Comparison of ENCODE assay signal across 9 mouse cellular contexts in the genomic region with DNA sequence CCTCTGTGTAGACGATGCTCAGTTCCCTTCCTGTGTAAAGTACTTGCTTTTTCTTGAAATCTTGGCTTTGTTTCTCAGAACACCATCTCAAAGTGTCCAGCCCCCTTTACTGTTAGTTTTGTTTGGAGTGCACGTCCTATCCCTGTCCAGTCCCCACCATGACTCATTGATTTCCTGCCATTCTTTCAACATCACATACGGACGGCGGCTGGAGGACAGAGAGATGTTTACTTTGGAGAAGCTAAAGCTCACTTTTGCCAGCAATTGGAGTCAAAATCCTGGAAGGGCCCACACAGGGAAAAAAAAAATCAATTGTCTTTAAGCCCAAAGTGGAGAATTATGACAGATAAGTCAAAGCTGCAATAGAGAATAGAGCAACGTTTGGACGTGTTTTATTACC. TPM values are rescaled to one million over a fixed set of nuclear protein-coding genes. Genes with fewer than 3 reads are reported as not detected.
A peak's percentile ranks its signal among the peaks of the same experiment; 100 is the strongest.
DNase-seq lines count a peak whose midpoint lies in the region; ATAC-seq and TF ChIP-seq lines count a peak whose summit lies in the region.
"Had no signal": no experiment of that assay in that cellular context is flagged by ENCODE, and none has a peak within 500 bp of the region (broad histone marks: within the 10 kb centered on the region; RNA-seq: fewer than 3 reads in every experiment).

No protein-coding gene starts in this region.

- WGBS in heart, embryonic 16.5 days, result 35% methylated on average over 7 of the region's 7 CpGs
- WGBS in liver, embryonic 13.5 days (ENCODE audit: insufficient replicate concordance), result 39% methylated on average over 7 of the region's 7 CpGs
- WGBS in stomach, postnatal 0 days, result 9% methylated on average over 7 of the region's 7 CpGs
- WGBS in forebrain, embryonic 13.5 days, result 85% methylated on average over 7 of the region's 7 CpGs

- no peak for TF ChIP-seq CTCF in stomach, postnatal 0 days (IDR thresholded peaks at IDR 0.05; ENCODE audit: low read depth)

- ATAC-seq in heart, embryonic 16.5 days (replicated peaks; ENCODE audit: extremely low read depth, insufficient read depth, low FRiP score), result peak; percentile 91
- ATAC-seq in liver, embryonic 13.5 days (ENCODE audit: low read depth), result peak; percentile 60; the same call in 1 of the 2 replicates
- peak; percentile 87 for ATAC-seq in stomach, postnatal 0 days (ENCODE audit: low FRiP score, low TSS enrichment)
- ATAC-seq in forebrain, embryonic 13.5 days, result no peak
- ATAC-seq: inflammation-experienced regulatory T-cells, adult 6 months had no signal

- no peaks in the 10 kb centered on the region; the same call in 1 of the 2 replicates for H3K9me3 ChIP-seq in heart, embryonic 16.5 days (replicated peaks; ENCODE audit: control insufficient read depth, low read length)
- no peaks in the 10 kb centered on the region for H3K9me3 ChIP-seq in liver, embryonic 13.5 days (replicated peaks)
- no peaks in the 10 kb centered on the region for H3K9me3 ChIP-seq in stomach, postnatal 0 days (ENCODE audit: control insufficient read depth, low read length)
- no peaks in the 10 kb centered on the region for H3K9me3 ChIP-seq in forebrain, embryonic 13.5 days (replicated peaks)

- peak; percentile 32 for DNase-seq in urinary bladder, postnatal 14 days (ENCODE audit: low spot score)
- no peak for DNase-seq in urinary bladder, postnatal 4 days (ENCODE audit: low spot score in 2 of 2)
- no peak for DNase-seq in liver, embryonic 13.5 days
- peak; percentile 21 for DNase-seq in stomach, postnatal 0 days (ENCODE audit: low spot score)
- no peak for DNase-seq in layer of hippocampus, adult 9-11 months
- DNase-seq in cerebellum, adult 11-12 months, result no peak

- H3K27me3 ChIP-seq in heart, embryonic 16.5 days (ENCODE audit: control insufficient read depth, insufficient read depth, low read length), result no peaks in the 10 kb centered on the region
- H3K27me3 ChIP-seq in liver, embryonic 13.5 days, result no peaks in the 10 kb centered on the region
- H3K27me3 ChIP-seq in stomach, postnatal 0 days (ENCODE audit: control insufficient read depth, insufficient read depth, low read length), result no peaks in the 10 kb centered on the region
- H3K27me3 ChIP-seq in forebrain, embryonic 13.5 days, result no peaks in the 10 kb centered on the region

- no peak overlapping the region for H3K4me3 ChIP-seq in heart, embryonic 16.5 days (ENCODE audit: low read length)
- H3K4me3 ChIP-seq in liver, embryonic 13.5 days (replicated peaks), result no peak overlapping the region
- H3K4me3 ChIP-seq in stomach, postnatal 0 days (ENCODE audit: low read depth, low read length), result no peak overlapping the region
- no peak overlapping the region for H3K4me3 ChIP-seq in forebrain, embryonic 13.5 days

- TF ChIP-seq EP300 in stomach, postnatal 0 days (optimal IDR thresholded peaks at IDR 0.05), result no peak

- H3K4me1 ChIP-seq in heart, embryonic 16.5 days (ENCODE audit: control insufficient read depth, insufficient read depth, low read length), result no peaks in the 10 kb centered on the region
- 0 out of 2 replicates have a peak, but pooled peaks cover 11% of the 10 kb centered on the region for H3K4me1 ChIP-seq in liver, embryonic 13.5 days (replicated peaks)
- peaks cover 2% of the 10 kb centered on the region; the same call in 1 of the 2 replicates for H3K4me1 ChIP-seq in stomach, postnatal 0 days (replicated peaks; ENCODE audit: control insufficient read depth, insufficient read depth)
- H3K4me1 ChIP-seq in forebrain, embryonic 13.5 days, result no peaks in the 10 kb centered on the region

- peak overlapping the region; percentile 73 for H3K27ac ChIP-seq in heart, embryonic 16.5 days (ENCODE audit: low read length)
- H3K27ac ChIP-seq in liver, embryonic 13.5 days, result 0 out of 2 replicates have a peak overlapping the region, but pooled peaks have one; percentile 29
- H3K27ac ChIP-seq in stomach, postnatal 0 days (replicated peaks), result peak overlapping the region; percentile 61; the same call in 1 of the 2 replicates
- no peak overlapping the region for H3K27ac ChIP-seq in forebrain, embryonic 13.5 days

- no peak overlapping the region for H3K9ac ChIP-seq in heart, embryonic 16.5 days (ENCODE audit: low read length)
- H3K9ac ChIP-seq in liver, embryonic 13.5 days, result no peak overlapping the region
- H3K9ac ChIP-seq in stomach, postnatal 0 days (ENCODE audit: low read length), result no peak overlapping the region
- H3K9ac ChIP-seq in forebrain, embryonic 13.5 days, result no peak overlapping the region

- no peaks in the 10 kb centered on the region for H3K36me3 ChIP-seq in heart, embryonic 16.5 days (ENCODE audit: control insufficient read depth, insufficient read depth)
- H3K36me3 ChIP-seq in liver, embryonic 13.5 days, result no peaks in the 10 kb centered on the region
- no peaks in the 10 kb centered on the region for H3K36me3 ChIP-seq in stomach, postnatal 0 days (ENCODE audit: control insufficient read depth, insufficient read depth, low read length)
- H3K36me3 ChIP-seq in forebrain, embryonic 13.5 days (ENCODE audit: poor library complexity, severe bottlenecking), result no peaks in the 10 kb centered on the region

- H3K4me2 ChIP-seq in heart, embryonic 16.5 days (ENCODE audit: low read depth, low read length), result no peak overlapping the region
- no peak overlapping the region for H3K4me2 ChIP-seq in liver, embryonic 13.5 days
- no peak overlapping the region for H3K4me2 ChIP-seq in stomach, postnatal 0 days (replicated peaks; ENCODE audit: low read depth)
- no peak overlapping the region for H3K4me2 ChIP-seq in forebrain, embryonic 13.5 days

RNA-seq across cellular contexts. Expression of gene Gm5426, which starts 51.8 kb away (rescaled TPM):
- not detected in 2 replicates for polyA plus RNA-seq in heart, embryonic 16.5 days (2015; fragmentation: Nextera tagmentation; extraction: Ambion mirVana)
- not detected in 2 replicates for polyA plus RNA-seq in liver, embryonic 13.5 days (2015; fragmentation: Nextera tagmentation; extraction: Ambion mirVana)
- not detected in 2 replicates for polyA plus RNA-seq in stomach, postnatal 0 days (2015; fragmentation: Nextera tagmentation; extraction: Ambion mirVana)
- not detected in 2 replicates for polyA plus RNA-seq in forebrain, embryonic 13.5 days (2015; fragmentation: Nextera tagmentation; extraction: Ambion mirVana)

Comparison
In these comparisons a context has a peak if more than half of its experiments do, and no peak if none do; other contexts are left out.
1. DNase-seq: peak in urinary bladder, postnatal 14 days (single experiment) and stomach, postnatal 0 days (single experiment); none in urinary bladder, postnatal 4 days (0 of 2), liver, embryonic 13.5 days (single experiment), layer of hippocampus, adult 9-11 months (single experiment) and cerebellum, adult 11-12 months (single experiment).